Mouse (Mus musculus): ENCODE results near the gene Ppp2r3a.

- TF ChIP-seq CTCF (IDR thresholded peaks at IDR 0.05; ENCODE audit: borderline replicate concordance, insufficient read depth, low read length) (no peak), POLR2A (IDR thresholded peaks at IDR 0.05; ENCODE audit: low read depth, low read length) (no peak)
These were observed 189.3 kb downstream of the Ppp2r3a start for GRCm38 (mm10) chr9:101062253-101062780.

Measured in embryonic fibroblast, embryonic 13.5 days (primary cell).